Mouse (Mus musculus) kidney, postnatal 25 days (tissue): ENCODE measurements around the gene Scn4b.

ENCODE experiments used
- DNase-seq, 2 experiments: peaks; one replicate each; pipeline ENCODE4 v3.0.0; 2021; ENCODE audit warnings: mixed read lengths in 2 of 2

The Scn4b gene

DNA sequence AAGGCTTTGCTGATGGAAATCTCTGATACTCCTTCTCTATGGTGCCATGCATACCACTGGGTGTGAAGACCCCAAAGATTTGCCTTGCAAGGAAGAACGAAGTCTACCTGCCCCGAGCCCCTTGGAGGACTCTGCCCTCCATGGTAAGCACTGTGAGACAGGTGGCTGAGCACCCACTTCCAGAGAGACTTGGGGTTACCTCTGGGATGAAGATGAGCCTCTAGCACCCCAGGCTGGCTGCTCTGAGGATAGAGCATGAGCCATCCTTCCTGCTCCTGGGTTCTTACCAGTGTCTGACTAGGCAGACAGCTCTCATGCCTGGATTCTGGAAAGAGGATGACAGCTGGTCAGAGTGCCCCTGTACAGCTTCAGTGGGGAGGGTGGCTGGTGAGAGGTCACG lies 8.1 kb upstream of the Scn4b start:
- DNase-seq, result no peak

DNA sequence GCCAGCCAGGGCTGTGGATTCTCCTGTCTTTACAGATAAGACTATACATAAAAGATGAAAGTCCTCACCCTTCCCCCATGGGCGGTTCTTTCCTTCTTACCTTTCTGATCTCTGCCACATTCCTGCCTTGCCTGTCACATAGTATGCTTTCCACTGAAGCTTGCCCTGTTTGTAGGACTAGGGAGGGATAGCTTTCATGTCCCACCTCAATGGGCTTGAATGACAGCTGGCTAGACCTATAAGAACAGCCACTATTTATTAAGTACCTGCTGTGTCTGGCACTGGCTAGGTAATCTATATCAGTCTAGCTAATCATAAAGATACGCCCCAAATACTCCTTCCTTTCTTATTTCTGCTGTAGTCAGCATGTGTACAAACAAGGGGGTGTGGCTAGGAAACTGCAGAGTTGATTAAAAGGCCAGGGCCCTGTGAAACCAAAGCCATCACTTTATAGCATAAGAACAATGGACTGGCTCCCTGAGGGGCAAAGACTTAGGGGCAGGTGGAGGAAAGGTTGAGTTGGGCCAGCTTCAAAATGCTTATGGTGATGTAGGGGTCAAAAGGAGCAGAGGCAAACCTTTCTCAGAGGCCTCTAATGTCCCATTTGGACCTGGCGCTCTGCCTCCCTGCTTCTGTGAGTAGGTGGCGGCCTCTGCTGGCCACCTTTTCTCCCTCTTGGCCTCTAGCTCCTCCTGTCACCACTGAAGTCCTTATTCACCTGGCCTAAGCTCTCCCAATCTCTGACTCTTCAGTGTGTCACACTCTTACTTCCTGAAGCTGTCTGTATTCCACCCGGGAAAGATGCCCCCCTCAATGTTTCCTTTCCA lies 4.5 kb upstream of the Scn4b start:
- DNase-seq, result peak; percentile 79 to 82

DNA sequence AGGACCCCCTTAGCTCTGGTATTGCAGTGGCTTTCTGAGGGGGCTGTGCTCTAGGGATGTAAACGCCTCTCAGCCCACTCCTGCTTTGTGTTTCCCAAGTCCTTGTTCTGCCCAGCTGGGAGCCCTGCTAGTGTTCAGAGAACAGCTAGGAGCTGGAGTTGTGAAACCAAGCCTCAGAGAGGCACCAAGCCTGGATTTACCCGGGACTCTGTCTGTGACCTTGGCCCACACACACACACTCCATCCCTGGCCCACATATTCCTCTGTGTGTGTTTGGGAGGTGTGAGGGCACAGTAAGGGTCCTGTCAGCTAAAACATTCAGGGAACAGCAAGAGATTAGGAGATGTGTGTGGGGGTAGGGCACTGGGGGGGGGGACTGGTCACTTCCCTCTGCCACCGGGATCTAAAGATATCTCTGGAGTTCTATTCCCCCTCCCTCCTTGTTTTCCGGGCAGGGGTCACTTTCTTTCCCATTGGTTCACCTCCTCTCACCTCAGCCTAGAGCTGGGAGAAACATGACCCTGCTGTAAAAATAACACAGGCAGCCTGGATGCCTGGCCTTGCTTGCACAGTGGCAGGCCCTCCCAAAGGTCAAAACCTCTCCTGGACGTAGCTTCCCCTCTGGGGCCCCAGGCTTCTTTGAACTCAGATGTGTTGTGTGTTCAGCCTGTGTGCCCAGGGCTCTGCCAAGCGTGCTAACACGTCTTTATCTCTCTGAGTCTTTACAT lies 1.6 kb upstream of the Scn4b start:
- no peak for DNase-seq

DNA sequence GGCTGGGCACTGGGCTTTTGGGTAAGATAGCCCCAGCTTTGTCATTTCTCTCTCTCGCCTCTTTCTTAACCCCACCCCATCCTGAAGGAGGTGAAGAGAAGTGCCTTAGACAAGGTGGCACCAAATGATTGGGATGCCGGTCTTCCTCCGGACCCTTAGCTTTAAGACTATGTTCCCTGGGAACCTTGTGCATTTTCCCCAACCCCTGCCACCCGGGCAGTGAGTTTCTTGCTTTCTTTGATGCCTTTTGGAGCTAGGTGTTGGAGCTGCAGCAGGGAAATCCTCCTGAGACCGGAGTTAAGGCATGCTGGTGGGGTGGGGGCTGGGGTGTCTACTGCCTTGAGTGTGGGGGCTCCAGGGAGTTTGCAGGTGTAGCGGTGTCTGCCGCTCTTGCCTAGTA lies 887 bp downstream of the Scn4b start:
- DNase-seq, result no peak

DNA sequence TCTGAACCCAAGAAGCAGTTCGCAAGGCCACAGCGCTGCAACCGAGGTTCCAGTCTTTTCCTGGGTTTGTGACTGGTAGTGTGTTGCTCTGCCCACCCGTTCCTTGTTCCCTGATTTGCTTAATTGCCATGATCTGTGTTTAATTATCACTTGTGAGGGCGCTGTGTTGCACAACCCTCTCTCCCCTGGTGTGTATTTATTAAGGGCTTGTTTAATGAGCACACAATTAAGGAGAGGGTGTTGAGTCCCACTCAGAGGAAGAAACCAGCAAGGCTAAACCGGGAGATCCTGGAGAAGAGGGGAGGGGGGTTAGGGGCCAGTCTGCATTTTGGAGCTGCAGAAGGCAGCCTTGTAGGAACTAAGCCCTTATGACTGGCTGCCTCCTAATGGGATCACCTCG lies 2.8 kb downstream of the Scn4b start:
- no peak for DNase-seq

DNA sequence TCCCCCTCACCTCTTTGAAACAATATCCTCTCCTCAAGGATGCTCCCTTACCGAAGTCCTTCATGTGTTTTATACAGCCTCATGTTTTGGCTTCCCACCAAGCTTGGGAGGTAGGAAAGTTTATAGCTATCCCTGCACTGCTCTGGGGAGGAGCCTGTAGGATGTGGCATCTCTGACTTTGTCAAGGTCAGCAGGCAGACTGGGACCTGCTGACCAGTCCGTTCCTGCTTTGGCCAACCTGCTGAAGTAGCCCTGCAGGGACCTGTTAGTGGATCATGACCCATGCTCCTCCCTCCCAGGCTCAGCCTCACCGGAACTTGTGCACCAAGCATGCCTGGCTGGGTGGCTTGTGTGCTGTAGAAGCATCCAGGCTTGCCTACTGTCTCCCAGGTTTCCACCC lies 4.5 kb downstream of the Scn4b start:
- peak; percentile 57 to 91 for DNase-seq

DNA sequence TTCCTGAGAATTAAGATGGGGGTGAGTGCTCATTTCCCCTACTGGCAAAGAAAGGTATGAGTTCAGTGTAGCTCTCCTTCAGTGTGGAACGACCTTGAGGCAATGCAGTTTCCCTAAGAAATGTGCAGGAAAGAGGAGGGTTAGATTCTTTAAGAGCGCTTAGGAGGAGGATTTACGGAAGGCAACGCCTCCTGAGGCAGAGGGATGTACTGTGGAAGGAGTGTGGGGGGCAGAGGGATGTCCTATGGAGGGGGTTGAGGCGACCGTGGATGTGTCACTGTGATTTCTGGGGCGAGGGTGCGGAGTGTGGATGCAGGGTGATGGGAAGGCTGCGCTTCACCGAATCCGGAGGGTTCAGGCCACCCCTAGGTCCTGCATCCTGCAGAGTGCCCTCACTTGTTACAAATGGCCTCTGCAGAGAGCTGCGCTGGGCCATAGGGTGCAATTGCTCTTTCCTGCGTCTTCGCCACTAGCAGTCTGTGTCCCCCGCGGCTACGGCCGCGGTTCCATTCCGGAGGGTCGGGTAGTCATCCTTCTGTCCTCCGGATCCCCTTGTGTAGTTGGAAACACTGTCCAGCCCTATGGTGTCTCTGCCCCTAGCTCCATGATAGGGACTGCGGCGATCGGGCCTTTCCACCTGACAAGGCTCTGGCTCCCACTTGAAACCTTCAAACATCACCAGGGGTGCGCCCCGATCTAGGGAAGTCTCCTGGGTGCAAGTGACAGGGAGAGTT lies 7.5 kb downstream of the Scn4b start:
- DNase-seq, result no peak

DNA sequence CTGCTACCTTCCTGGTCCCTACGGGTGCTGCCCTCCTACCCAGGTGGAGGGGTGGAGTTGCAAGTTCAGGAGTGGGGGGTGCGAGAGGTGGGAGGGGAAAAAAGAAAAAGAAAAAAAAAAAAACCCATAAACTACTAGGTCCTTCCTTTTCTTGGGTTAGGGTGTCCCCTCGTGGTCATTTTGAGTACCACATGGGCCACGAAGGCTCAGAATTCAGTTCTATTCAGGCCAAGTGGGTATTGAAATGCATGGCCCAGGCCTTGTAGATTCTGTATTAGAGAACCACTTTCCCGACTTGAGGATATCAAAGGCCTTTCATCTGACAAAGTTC lies 8.0 kb downstream of the Scn4b start:
- DNase-seq, result peak; percentile 64 to 80

DNA sequence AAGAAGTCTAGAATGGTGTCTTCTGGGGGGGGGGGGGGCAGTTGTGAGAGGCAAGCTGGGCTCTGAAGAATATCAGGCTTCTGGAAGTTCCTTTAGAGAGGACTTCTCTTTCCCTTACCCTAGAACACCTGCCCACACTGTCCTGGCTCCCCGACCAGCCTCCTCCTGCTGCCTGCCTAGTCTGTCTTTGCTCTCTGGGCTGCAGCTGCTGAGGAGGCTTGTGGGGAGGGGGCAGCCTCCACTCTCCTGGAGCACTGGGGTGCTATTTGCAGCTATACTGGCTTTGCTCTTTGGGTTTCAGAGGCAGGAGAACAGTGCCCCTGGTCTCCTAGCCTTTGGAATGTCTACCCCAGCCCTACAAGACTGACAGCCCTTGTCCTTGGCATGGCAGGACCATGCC lies 12.7 kb downstream of the Scn4b start:
- no peak for DNase-seq

DNA sequence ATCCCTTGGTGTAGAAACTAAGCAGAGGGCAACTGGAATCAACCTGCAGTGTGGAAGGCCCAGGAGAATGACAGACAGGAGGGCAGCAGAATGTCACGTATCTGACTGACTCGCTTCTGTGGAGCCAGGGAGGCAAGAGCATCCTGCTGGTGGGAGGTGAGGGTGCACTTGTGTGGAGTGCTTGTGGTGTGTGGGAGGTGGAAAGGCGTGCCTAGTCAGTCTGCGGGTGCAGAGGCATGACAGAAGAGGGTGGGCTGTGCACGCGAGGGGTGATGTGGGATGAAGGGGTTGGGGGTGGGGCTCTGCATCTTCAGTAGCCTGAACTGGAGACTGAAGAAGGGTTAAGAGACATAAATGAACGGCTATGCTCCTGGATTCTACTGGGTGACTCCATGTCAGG lies 15.2 kb downstream of the Scn4b start:
- no peak for DNase-seq

DNA sequence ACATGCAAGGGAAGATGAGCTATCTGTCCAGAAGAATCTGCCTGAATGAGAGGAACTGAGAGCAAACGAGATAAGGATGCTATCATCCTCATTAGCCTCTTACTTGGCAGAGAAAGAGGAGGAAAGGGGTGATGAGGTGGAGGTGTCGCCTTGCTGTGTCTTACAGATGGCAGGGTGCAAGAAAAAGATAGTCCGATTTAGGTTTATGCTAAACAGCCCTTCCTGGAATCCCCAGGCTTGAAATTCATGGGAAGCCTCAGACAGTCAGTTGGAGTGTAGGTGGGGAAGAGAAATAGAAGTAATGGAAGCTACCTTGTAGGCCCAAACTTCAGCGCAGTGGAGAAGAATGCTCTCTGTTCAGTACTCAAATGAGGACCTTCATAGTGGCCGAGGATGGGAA lies 29.7 kb downstream of the Scn4b start:
- no peak for DNase-seq

DNA sequence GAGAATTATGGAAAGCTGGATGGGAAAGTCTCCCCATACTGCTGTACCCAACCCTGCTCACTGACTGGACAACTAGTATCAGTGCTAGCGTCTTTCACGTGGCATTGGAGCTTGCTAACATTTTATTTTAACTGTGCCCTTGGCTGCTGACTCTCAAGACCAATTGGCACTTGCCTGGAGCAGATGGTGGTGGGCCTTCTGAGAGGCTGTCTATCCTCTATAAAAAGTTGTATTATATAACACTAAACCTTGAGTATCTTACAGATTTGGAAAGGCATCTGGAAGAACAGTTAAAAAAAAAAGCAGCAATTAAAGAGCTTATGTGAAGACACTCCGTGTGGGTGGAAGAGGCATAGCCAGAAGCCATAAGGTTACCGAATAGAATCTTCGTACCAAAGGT lies 32.0 kb downstream of the Scn4b start:
- DNase-seq, result no peak

DNA sequence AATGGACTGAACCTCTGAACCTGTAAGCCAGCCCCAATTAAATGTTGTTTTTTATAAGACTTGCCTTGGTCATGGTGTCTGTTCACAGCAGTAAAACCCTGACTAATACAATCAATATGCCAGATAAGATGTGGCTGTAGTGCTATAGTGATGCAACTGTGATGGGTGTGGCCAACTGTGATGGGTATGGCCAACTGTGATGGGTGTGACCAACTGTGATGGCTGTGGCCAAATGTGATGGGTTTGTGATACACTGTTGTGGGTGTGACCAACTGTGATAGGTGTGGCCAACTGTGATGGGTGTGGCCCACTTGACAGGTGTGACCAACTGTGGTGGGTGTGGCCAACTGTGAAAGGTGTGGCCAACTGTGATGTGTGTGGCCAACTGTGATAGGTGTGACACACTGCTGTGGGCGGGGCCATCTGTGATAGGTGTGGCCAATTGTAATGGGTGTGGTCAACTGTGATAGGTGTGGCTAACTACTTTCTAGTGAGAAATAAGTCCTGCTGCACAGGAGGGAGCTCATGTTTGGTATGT lies 32.9 kb downstream of the Scn4b start:
- DNase-seq, result no peak

DNA sequence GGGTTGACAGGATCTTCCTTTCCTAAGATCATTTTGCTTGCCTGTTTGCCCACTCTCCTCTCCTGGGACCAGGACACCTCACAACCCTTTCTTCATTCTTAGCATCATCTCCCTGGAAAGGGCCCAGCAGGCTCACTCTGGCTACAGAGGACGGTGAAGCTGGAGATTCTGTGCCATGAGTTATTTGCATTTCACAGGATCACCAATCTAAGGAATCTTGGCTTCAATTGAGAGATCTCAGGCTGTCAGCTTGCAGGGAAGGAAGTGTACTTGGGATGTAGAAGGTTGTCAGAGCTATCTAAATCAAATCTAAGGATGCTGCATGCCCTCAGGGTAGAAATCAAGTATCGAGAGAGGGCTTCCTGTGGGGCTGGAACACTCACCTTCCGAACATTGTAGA lies 35.3 kb downstream of the Scn4b start:
- no peak for DNase-seq

DNA sequence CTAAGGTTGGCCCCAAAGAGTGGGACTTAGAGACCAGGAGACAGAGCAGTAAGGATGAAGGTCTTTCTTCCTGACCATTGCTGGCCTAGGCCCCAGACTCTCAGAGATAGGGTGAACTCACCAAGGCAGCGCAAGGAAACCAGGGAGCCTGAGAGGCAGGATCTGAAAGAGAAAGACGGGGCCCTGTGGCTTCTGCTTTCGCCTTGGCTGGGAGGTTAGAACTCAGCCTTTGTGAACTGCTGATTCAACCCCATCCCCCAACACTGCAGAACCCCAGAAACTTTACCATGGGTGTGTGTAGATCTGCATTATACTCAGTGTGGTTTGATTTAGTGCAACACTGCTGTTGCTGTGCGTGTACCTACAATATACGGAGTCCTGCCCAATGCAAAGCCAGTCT lies 41.1 kb downstream of the Scn4b start:
- no peak for DNase-seq

DNA sequence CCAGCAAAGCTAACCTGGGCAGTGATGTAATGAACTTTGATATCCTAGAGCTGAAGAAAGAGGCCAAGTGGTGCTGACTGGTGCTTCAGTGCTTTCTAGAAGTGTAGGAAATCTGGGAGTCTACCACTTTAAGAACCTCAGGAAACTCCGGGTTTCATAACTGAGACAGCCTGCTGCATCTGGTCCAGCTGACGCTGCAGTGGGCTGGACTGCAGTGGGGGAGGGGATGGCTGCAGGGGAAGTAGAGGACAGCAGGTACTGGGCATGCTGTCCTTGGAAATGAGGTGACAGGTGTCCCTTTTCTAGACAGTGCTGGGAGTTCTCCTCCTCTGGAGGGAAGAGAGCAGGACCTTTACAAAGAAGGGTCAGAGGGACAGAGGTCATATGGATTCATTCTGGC lies 43.6 kb downstream of the Scn4b start, which contains the start of gene BC049352:
TSS of gene BC049352 (plus strand) at position 238 of the 400 bp plus-strand sequence.
- peak; percentile 57 to 88 for DNase-seq

DNA sequence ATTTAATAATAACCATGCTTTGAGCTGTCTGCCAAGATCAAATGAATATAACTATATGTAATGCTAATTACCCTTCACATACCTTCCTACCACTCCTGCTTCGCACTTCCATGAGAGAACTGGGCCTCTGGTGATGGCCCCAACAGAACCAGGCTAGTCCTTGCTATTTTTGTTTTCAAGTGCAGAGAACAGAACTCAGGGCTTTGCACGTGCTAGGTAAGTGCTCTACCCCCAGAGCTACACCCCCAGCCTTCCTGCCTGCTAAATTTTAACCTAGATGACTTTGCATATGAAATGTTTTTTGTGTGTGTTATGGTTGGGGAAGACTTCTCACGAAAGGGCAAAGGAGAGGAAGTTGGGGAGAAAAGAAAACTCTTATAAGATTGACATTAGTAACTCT lies 44.3 kb downstream of the Scn4b start:
- peak in 1 of 2 experiments; percentile 49 for DNase-seq

DNA sequence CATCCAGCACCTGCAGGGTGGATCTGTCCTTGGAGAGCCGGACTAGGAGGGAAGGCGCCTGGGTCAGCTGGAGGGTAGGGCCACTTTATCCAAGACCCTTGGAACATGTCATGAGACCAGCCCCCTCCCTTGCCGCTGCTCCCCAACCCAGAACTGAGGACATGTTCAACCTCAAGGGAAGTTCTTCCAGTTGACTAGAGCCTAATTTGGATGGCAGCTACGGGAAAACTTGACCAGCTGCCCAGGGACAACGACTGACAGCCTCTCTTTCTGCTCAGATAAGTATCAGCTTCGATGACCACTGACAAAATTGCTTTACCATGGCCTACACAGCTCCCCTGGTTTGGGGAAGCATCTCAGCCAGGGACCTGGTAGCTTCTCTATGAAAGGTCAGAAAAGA lies 45.1 kb downstream of the Scn4b start:
- DNase-seq, result no peak

DNA sequence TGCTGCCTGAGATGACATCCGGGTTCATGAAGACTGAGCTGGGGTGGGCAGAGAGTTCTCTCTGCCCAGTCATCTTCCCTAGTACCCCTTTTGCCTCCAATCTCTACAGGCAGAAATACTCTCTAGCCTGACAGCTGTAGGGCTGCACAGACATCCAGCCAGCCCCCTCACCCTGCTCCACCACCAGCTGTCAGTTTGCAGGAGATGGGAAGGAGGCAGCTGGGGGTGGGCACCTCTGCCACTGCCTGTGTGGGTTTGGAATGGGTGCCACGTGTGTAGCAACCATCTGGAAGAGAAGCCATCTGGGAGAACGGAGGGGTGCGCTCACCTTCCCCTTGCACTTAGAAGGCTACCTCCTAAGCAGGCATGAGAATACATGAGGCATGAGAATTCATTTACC lies 47.1 kb downstream of the Scn4b start:
- DNase-seq, result no peak

DNA sequence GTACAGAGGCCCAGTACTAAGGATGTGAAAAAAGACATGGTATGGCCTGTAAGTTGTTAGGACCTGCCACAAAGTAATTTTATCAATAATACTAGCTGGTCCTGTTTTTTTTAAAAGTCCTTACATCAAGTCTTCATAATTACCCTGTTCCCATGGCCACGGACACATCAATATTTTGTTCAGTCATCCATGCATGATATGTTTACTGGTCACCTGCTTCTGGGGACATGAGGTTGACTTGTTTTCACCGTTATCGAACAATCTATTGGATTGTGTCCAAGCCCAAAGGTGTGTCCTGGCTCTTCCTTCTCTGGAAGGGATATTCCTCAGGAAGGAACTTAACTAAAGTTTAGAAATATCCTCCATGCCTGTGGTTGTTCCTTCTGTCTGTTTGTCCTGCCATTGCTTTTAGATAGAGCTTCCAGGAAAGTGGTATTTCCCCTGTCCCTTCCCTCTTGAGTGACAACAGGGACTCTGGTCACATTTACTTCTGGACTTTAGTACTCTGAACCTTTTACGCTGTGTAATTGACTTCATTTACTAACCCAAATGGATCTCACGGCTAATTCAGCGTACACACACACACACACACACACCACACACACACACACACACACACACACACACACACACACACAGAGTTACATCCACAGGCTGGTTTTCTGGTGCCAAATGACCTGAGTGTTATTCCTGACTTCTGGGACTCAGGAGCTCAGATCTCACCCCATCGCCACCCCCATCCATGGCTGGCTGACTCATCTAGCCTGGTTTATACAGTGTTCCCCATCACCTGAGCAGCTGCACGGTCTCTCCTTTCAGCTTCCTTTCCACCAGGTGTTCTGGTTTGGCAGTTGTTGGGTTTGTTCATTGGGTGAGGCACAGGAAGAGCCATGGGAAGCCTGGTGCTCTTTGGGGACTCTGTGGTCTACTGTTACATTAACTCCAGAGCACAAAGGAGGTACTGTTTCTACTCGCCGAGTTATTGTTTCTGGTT lies 50.7 kb downstream of the Scn4b start:
- no peak for DNase-seq

DNA sequence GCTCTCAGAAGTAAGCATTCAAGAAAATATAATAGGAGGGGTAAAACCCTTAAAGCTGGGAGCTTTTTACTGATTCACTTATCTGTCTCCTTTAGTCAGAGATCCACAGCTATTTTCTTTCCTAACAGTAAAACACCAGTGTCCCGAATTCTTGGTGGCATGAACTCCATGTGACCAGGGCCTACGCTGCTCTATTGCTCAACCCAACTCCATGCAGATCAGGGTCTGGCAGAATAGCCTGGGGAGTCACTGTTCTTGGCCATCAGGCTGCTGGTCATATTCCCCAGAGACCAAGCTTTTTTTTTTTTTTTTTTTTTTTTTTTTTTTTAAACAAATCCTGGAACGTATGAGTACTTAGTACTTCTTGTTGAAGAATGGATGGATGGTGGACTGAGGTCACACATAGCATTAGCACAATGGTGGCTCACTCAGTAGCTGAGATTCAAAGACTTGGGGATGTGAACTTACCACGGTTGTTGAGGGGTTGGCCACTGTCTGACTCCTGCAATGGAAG lies 51.5 kb downstream of the Scn4b start:
- no peak for DNase-seq

DNA sequence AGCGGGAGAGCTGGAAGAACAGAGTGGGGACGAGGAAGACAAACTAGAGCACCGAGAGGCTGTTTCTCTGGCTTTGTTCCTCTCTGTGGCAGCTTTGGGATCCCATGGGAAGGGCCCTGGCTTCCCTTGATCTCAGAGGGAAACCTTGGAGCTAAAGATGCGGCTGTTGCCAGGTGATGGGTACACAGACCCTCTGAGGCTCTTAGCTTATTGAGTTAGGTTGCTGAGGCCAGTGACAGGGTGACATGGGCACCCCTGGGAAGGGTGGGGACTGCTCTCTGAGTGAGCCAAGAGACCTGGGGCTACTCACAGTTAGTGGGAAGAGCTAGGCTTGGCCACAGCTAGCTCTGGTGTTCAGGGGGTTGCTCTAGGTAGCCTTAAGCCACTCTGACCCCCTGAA lies 57.3 kb downstream of the Scn4b start:
- no peak for DNase-seq
